Mouse (Mus musculus) liver, embryonic 14.5 days (tissue): ENCODE data around the gene Reln.

Experiments used
- CTCF ChIP-seq: IDR thresholded peaks from 2 replicates; pipeline ENCODE4 v1.5.1; 2016; ENCODE audit warnings: antibody characterized with exemption, low read depth, control low read depth
- EP300 ChIP-seq: IDR thresholded peaks from 2 replicates; pipeline ENCODE4 v1.6.1; 2016; ENCODE audit warnings: antibody characterized with exemption, low read depth

GRCm38 (mm10) chr5:22003858-22004257, 340.6 kb downstream of the Reln start:
- TF ChIP-seq CTCF: no peak
- TF ChIP-seq EP300: no peak
